Mouse (Mus musculus) neural tube, embryonic 13.5 days (tissue): ENCODE measurements around the gene Adap1. TPM values are rescaled to one million over a fixed set of nuclear protein-coding genes. Genes with fewer than 3 reads are reported as not detected.
A peak's percentile ranks its signal among the peaks of the same experiment; 100 is the strongest.

Source experiments
- ATAC-seq: fragments of 200-750 bp; cut with Nextera tagmentation; 2 replicates; pipeline ENCODE4 v1.8.0; 2017; ENCODE audit warnings: low read depth, mild to moderate bottlenecking, moderate TSS enrichment, moderate library complexity
- H3K27ac ChIP-seq: fragments of 300-500 bp; sonication (generic); replicated peaks from 2 replicates; pipeline ENCODE4 v1.5.1; 2015; ENCODE audit warnings: moderate library complexity, mild to moderate bottlenecking, inconsistent platforms
- H3K27me3 ChIP-seq: fragments of 300-500 bp; sonication (generic); 2 replicates; pipeline ENCODE4 v1.6.1; 2015; ENCODE audit warnings: mild to moderate bottlenecking, inconsistent platforms
- H3K36me3 ChIP-seq: fragments of 300-500 bp; sonication (generic); 2 replicates; pipeline ENCODE4 v1.6.1; 2015; ENCODE audit warnings: mild to moderate bottlenecking, inconsistent platforms
- H3K4me1 ChIP-seq: fragments of 300-500 bp; sonication (generic); replicated peaks from 2 replicates; pipeline ENCODE4 v1.6.1; 2015; ENCODE audit warnings: inconsistent platforms
- H3K4me2 ChIP-seq: fragments of 300-500 bp; sonication (generic); 2 replicates; pipeline ENCODE4 v1.6.1; 2015; ENCODE audit warnings: inconsistent platforms, mild to moderate bottlenecking, moderate library complexity
- H3K4me3 ChIP-seq: fragments of 300-500 bp; sonication (generic); 2 replicates; pipeline ENCODE4 v1.5.1; 2015; ENCODE audit warnings: mild to moderate bottlenecking, inconsistent platforms
- H3K9ac ChIP-seq: fragments of 300-500 bp; sonication (generic); 2 replicates; pipeline ENCODE4 v1.6.1; 2015; ENCODE audit warnings: moderate library complexity, mild to moderate bottlenecking, inconsistent platforms
- H3K9me3 ChIP-seq: fragments of 300-500 bp; sonication (generic); 2 replicates; pipeline ENCODE4 v1.6.1; 2016; ENCODE audit warnings: inconsistent platforms
- WGBS: fragments of 180-500 bp; shearing (Covaris S2); methylation state at CpG from one replicate; pipeline ENCODE4 v1.1.7; 2015; 5-methylcytosine and 5-hydroxymethylcytosine counted together
- polyA plus RNA-seq: library from polyadenylated mRNA; unstranded; fragments of >200 nt; fragmentation: Nextera tagmentation; extraction: Ambion mirVana; gene quantifications from 2 replicates; pipeline ENCODE4 v1.2.1, GENCODE M21; 2015

Adap1 gene
- polyA plus RNA-seq, 1 experiment from 2014 or later, result 66.3 TPM

GRCm38 (mm10) chr5:139270806-139271521, 54.5 kb downstream of the Adap1 start:
- no peak for ATAC-seq
- Histone ChIP-seq H3K27ac (no peak overlapping the region; the same call in 1 of the 2 replicates), H3K9ac (no peak overlapping the region), H3K27me3 (no peaks in the 10 kb centered on the region), H3K4me2 (no peak overlapping the region), H3K4me1 (peaks cover 22% of the 10 kb centered on the region), H3K36me3 (peaks cover 33% of the 10 kb centered on the region), H3K4me3 (no peak overlapping the region), H3K9me3 (no peaks in the 10 kb centered on the region)
- 59% methylated on average over 16 of the region's 16 CpGs for WGBS

- H3K27ac ChIP-seq, result no peak overlapping the region
- no peaks in the 10 kb centered on the region for H3K27me3 ChIP-seq
- H3K4me1 ChIP-seq, result peaks cover 18% of the 10 kb centered on the region
- H3K9ac ChIP-seq, result no peak overlapping the region
- no peak overlapping the region for H3K4me3 ChIP-seq
- no peak for ATAC-seq
- no peaks in the 10 kb centered on the region for H3K9me3 ChIP-seq
- H3K4me2 ChIP-seq, result no peak overlapping the region
- peaks cover 66% of the 10 kb centered on the region for H3K36me3 ChIP-seq
- WGBS, result 88% methylated on average over 4 of the region's 4 CpGs
These were observed 57.8 kb downstream of the Adap1 start for GRCm38 (mm10) chr5:139267661-139268060.

- WGBS, result 94% methylated on average over 4 of the region's 4 CpGs
- no peak overlapping the region for H3K4me2 ChIP-seq
- H3K9me3 ChIP-seq, result no peaks in the 10 kb centered on the region
- no peak for ATAC-seq
- no peak overlapping the region for H3K27ac ChIP-seq
- peaks cover 18% of the 10 kb centered on the region for H3K4me1 ChIP-seq
- peaks cover 74% of the 10 kb centered on the region for H3K36me3 ChIP-seq
- no peak overlapping the region for H3K9ac ChIP-seq
- H3K27me3 ChIP-seq, result no peaks in the 10 kb centered on the region
- H3K4me3 ChIP-seq, result no peak overlapping the region
These were observed 64.0 kb downstream of the Adap1 start for GRCm38 (mm10) chr5:139261403-139261802.

GRCm38 (mm10) chr5:139259853-139260252, 65.6 kb downstream of the Adap1 start:
- Histone ChIP-seq H3K4me2 (no peak overlapping the region), H3K4me1 (peaks cover 29% of the 10 kb centered on the region), H3K36me3 (peaks cover 59% of the 10 kb centered on the region), H3K4me3 (no peak overlapping the region), H3K27ac (no peak overlapping the region), H3K9me3 (no peaks in the 10 kb centered on the region), H3K27me3 (no peaks in the 10 kb centered on the region), H3K9ac (no peak overlapping the region)
- no peak for ATAC-seq
- 88% methylated on average over 5 of the region's 5 CpGs for WGBS

- Histone ChIP-seq H3K27me3 (no peaks in the 10 kb centered on the region), H3K36me3 (peaks cover 45% of the 10 kb centered on the region), H3K4me3 (no peak overlapping the region), H3K4me2 (no peak overlapping the region), H3K9ac (no peak overlapping the region), H3K4me1 (peaks cover 42% of the 10 kb centered on the region), H3K27ac (no peak overlapping the region), H3K9me3 (no peaks in the 10 kb centered on the region)
- ATAC-seq, result no peak
- WGBS, result 94% methylated on average over 8 of the region's 8 CpGs
These were observed 66.9 kb downstream of the Adap1 start for GRCm38 (mm10) chr5:139258371-139259035.

GRCm38 (mm10) chr5:139257818-139258217, 67.6 kb downstream of the Adap1 start:
- Histone ChIP-seq H3K27me3 (no peaks in the 10 kb centered on the region), H3K4me3 (no peak overlapping the region), H3K9ac (no peak overlapping the region), H3K4me1 (peaks cover 49% of the 10 kb centered on the region), H3K27ac (no peak overlapping the region), H3K36me3 (peaks cover 38% of the 10 kb centered on the region), H3K9me3 (no peaks in the 10 kb centered on the region), H3K4me2 (no peak overlapping the region)
- 74% methylated on average over 4 of the region's 4 CpGs for WGBS
- no peak for ATAC-seq

- Histone ChIP-seq H3K27me3 (no peaks in the 10 kb centered on the region), H3K9me3 (no peaks in the 10 kb centered on the region), H3K4me3 (no peak overlapping the region), H3K27ac (no peak overlapping the region), H3K36me3 (peaks cover 33% of the 10 kb centered on the region), H3K4me2 (no peak overlapping the region), H3K9ac (no peak overlapping the region), H3K4me1 (peaks cover 49% of the 10 kb centered on the region)
- no peak for ATAC-seq
- 100% methylated on average over 1 of the region's 1 CpGs for WGBS
These were observed 68.2 kb downstream of the Adap1 start for GRCm38 (mm10) chr5:139257265-139257664.

GRCm38 (mm10) chr5:139256211-139256765, 69.1 kb downstream of the Adap1 start:
- Histone ChIP-seq H3K4me3 (no peak overlapping the region), H3K9ac (no peak overlapping the region), H3K4me2 (no peak overlapping the region), H3K27me3 (no peaks in the 10 kb centered on the region), H3K9me3 (no peaks in the 10 kb centered on the region), H3K4me1 (peaks cover 54% of the 10 kb centered on the region), H3K36me3 (peaks cover 23% of the 10 kb centered on the region), H3K27ac (no peak overlapping the region)
- 92% methylated on average over 3 of the region's 3 CpGs for WGBS
- ATAC-seq, result no peak

- no peak for ATAC-seq
- no peak overlapping the region for H3K9ac ChIP-seq
- 90% methylated on average over 6 of the region's 6 CpGs for WGBS
These were observed 69.6 kb downstream of the Adap1 start for GRCm38 (mm10) chr5:139255777-139256176.

GRCm38 (mm10) chr5:139254938-139255337, 70.5 kb downstream of the Adap1 start:
- no peak overlapping the region for H3K27ac ChIP-seq

More at GRCm38 (mm10) chr5:139255777-139256176, 69.6 kb downstream of the Adap1 start:
- Histone ChIP-seq H3K9me3 (no peaks in the 10 kb centered on the region), H3K4me3 (no peak overlapping the region), H3K4me1 (peaks cover 56% of the 10 kb centered on the region), H3K27ac (no peak overlapping the region), H3K27me3 (no peaks in the 10 kb centered on the region), H3K36me3 (peaks cover 20% of the 10 kb centered on the region), H3K4me2 (no peak overlapping the region)

GRCm38 (mm10) chr5:139253301-139253741, 72.1 kb downstream of the Adap1 start:
- H3K4me1 ChIP-seq, result peaks cover 55% of the 10 kb centered on the region
- peak overlapping the region; percentile 69 for H3K4me3 ChIP-seq
- H3K27ac ChIP-seq, result peak overlapping the region; percentile 93
- no peak for ATAC-seq
- 9% methylated on average over 6 of the region's 6 CpGs for WGBS
- no peaks in the 10 kb centered on the region for H3K27me3 ChIP-seq
- H3K9ac ChIP-seq, result peak overlapping the region; percentile 87
- no peaks in the 10 kb centered on the region for H3K9me3 ChIP-seq
- H3K4me2 ChIP-seq, result peak overlapping the region; percentile 91
- peaks cover 34% of the 10 kb centered on the region for H3K36me3 ChIP-seq

More at GRCm38 (mm10) chr5:139254938-139255337, 70.5 kb downstream of the Adap1 start:
- H3K4me1 ChIP-seq, result peaks cover 56% of the 10 kb centered on the region
- ATAC-seq, result no peak
- peaks cover 21% of the 10 kb centered on the region for H3K36me3 ChIP-seq
- H3K9me3 ChIP-seq, result no peaks in the 10 kb centered on the region
- 84% methylated on average over 6 of the region's 6 CpGs for WGBS
- no peak overlapping the region for H3K4me2 ChIP-seq
- H3K27me3 ChIP-seq, result no peaks in the 10 kb centered on the region
- no peak overlapping the region for H3K4me3 ChIP-seq
- no peak overlapping the region for H3K9ac ChIP-seq

- Histone ChIP-seq H3K4me1 (peaks cover 50% of the 10 kb centered on the region), H3K36me3 (peaks cover 36% of the 10 kb centered on the region), H3K4me3 (peak overlapping the region; percentile 69), H3K9ac (peak overlapping the region; percentile 87), H3K4me2 (peak overlapping the region; percentile 91), H3K27ac (peak overlapping the region; percentile 93), H3K9me3 (no peaks in the 10 kb centered on the region), H3K27me3 (no peaks in the 10 kb centered on the region)
- ATAC-seq, result no peak
- under 1% methylated on average over 7 of the region's 7 CpGs for WGBS
These were observed 72.5 kb downstream of the Adap1 start for GRCm38 (mm10) chr5:139252910-139253245.
